Comparison of ENCODE assay signal across 8 mouse cellular contexts in the genomic region with DNA sequence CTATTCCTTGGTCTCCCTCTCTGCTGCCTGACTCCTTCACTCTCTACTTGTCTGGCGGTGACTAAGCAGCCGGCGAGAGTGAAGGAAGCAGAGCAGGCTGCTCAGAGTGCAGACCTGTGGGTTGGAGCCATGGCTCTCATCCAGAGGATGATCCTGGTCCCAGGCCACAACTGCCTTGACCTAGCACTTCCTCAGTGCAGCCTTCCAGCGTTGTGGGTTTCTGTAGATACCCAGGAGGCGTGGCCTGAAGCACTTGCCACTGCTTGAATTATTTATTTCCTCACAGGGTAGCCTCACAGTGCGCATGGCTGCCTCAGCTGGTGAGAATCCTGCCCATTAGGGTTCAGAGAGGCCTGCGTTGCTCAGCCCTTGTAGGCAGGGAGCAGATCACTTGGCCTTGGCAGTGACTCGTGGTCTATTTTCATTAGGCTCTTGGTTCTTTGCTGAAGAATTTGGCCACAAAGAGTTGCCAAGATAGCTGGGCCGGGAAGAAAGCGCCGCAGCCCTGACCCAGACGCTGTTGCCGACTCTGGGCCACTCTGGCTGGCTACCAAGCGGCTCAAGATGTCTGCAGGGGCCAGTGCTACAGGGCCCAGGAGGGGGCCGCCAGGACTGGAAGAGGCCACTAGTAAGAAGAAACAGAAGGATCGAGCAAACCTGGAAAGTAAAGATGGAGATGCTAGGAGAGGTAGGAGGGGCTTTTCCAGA. TPM values are rescaled to one million over a fixed set of nuclear protein-coding genes. Genes with fewer than 3 reads are reported as not detected.
DNase-seq lines count a peak whose midpoint lies in the region; ATAC-seq and TF ChIP-seq lines count a peak whose summit lies in the region.

No protein-coding gene starts in this region.

- no peaks in the 10 kb centered on the region for H3K27me3 ChIP-seq in forebrain, embryonic 16.5 days (replicated peaks; ENCODE audit: control insufficient read depth, insufficient read depth, low read length)
- H3K27me3 ChIP-seq in intestine, postnatal 0 days (replicated peaks; ENCODE audit: control insufficient read depth, insufficient read depth, low read length): no peaks in the 10 kb centered on the region

- no peak overlapping the region for H3K9ac ChIP-seq in forebrain, embryonic 16.5 days (replicated peaks; ENCODE audit: low read depth, low read length)
- no peak overlapping the region for H3K9ac ChIP-seq in intestine, postnatal 0 days (ENCODE audit: low read depth, low read length)

- ATAC-seq in forebrain, embryonic 16.5 days: no peak
- ATAC-seq in intestine, postnatal 0 days: no peak
- peak; percentile 63 for ATAC-seq in megakaryocyte progenitor cell, adult 5-6 weeks (replicated peaks; ENCODE audit: poor library complexity)

- DNase-seq in gastrocnemius, adult 2 months: peak; percentile 76
- no peak for DNase-seq in gastrocnemius, postnatal 4 days (ENCODE audit: low spot score in 2 of 2)
- DNase-seq in adrenal gland, adult 18-20 months (ENCODE audit: low spot score in 2 of 2): peak; percentile 63
- no peak for DNase-seq in left cerebral cortex, postnatal 36 days (ENCODE audit: low spot score in 2 of 2)
- DNase-seq in urinary bladder, postnatal 10 days (ENCODE audit: low spot score): no peak

- 87% methylated on average over 16 of the region's 16 CpGs for WGBS in forebrain, embryonic 16.5 days
- 71% methylated on average over 16 of the region's 16 CpGs for WGBS in intestine, postnatal 0 days

- intact Hi-C loops in gastrocnemius, adult 2 months (cut with DNase I): no loop called here
- intact Hi-C loops in left cerebral cortex, postnatal 36 days (cut with DNase I): no loop called here

- H3K4me2 ChIP-seq in forebrain, embryonic 16.5 days (ENCODE audit: low read length): peak overlapping the region; percentile 69; the same call in 1 of the 2 replicates
- peak overlapping the region; percentile 83 for H3K4me2 ChIP-seq in intestine, postnatal 0 days (replicated peaks; ENCODE audit: low read depth)

- peaks cover 22% of the 10 kb centered on the region for H3K4me1 ChIP-seq in forebrain, embryonic 16.5 days (replicated peaks; ENCODE audit: control insufficient read depth, insufficient read depth, low read length)
- no peaks in the 10 kb centered on the region; the same call in 1 of the 2 replicates for H3K4me1 ChIP-seq in intestine, postnatal 0 days (replicated peaks; ENCODE audit: control insufficient read depth, insufficient read depth, low read length)

- H3K4me3 ChIP-seq in gastrocnemius, adult 2 months: peak overlapping the region; percentile 93
- H3K4me3 ChIP-seq in forebrain, embryonic 16.5 days (replicated peaks; ENCODE audit: low read length): peak overlapping the region; percentile 75; the same call in 1 of the 2 replicates
- no peak overlapping the region for H3K4me3 ChIP-seq in intestine, postnatal 0 days (ENCODE audit: low read depth, low read length)

- TF ChIP-seq CTCF in gastrocnemius, adult 2 months (IDR thresholded peaks at IDR 0.05): no peak
- TF ChIP-seq CTCF in intestine, postnatal 0 days (IDR thresholded peaks at IDR 0.05; ENCODE audit: low read depth): no peak

- H3K9me3 ChIP-seq in forebrain, embryonic 16.5 days (ENCODE audit: control insufficient read depth, low read length): no peaks in the 10 kb centered on the region
- no peaks in the 10 kb centered on the region for H3K9me3 ChIP-seq in intestine, postnatal 0 days (ENCODE audit: control insufficient read depth)

- H3K36me3 ChIP-seq in forebrain, embryonic 16.5 days (ENCODE audit: control insufficient read depth, insufficient read depth): peaks cover 38% of the 10 kb centered on the region
- peaks cover 65% of the 10 kb centered on the region for H3K36me3 ChIP-seq in intestine, postnatal 0 days (ENCODE audit: control insufficient read depth, insufficient read depth)

- peak overlapping the region; percentile 97 for H3K27ac ChIP-seq in gastrocnemius, adult 2 months
- H3K27ac ChIP-seq in forebrain, embryonic 16.5 days (ENCODE audit: low read length): no peak overlapping the region
- peak overlapping the region; percentile 0; the same call in 1 of the 2 replicates for H3K27ac ChIP-seq in intestine, postnatal 0 days (ENCODE audit: low read depth, low read length)

RNA-seq across cellular contexts. Expression of gene Usp19, which starts 1.8 kb away (rescaled TPM):
- 100 to 1,000 TPM; 124 TPM for total RNA-seq in gastrocnemius, adult 2 months (2021)
- 100 to 1,000 TPM; 107 to 126 TPM for total RNA-seq in gastrocnemius, postnatal 4 days (2021)
- total RNA-seq in adrenal gland, adult 18-20 months (2021): 100 to 1,000 TPM; 172 to 248 TPM
- 85.9 and 91.5 TPM in 2 replicates for polyA plus RNA-seq in forebrain, embryonic 16.5 days (2015; fragmentation: Nextera tagmentation; extraction: Ambion mirVana)
- 17.2 and 17.6 TPM in 2 replicates for polyA plus RNA-seq in intestine, postnatal 0 days (2015; fragmentation: Nextera tagmentation; extraction: Ambion mirVana)
- 33.4 and 36.1 TPM in 2 replicates for total RNA-seq in megakaryocyte progenitor cell, adult 5-6 weeks (2015)
- total RNA-seq in megakaryocyte progenitor cell, adult 5-6 weeks (2017): 38.0 and 47.0 TPM in 2 replicates
- total RNA-seq in left cerebral cortex, postnatal 36 days (2021): 100 to 1,000 TPM; 124 to 154 TPM

RNA-seq across cellular contexts. Expression of gene Lamb2, which starts 12.7 kb away (rescaled TPM):
- total RNA-seq in gastrocnemius, adult 2 months (2021): 100 to 1,000 TPM; 104 to 171 TPM
- 100 to 1,000 TPM; 180 to 191 TPM for total RNA-seq in gastrocnemius, postnatal 4 days (2021)
- total RNA-seq in adrenal gland, adult 18-20 months (2021): 100 to 1,000 TPM; 107 to 134 TPM
- 17.6 and 23.4 TPM in 2 replicates for polyA plus RNA-seq in forebrain, embryonic 16.5 days (2015; fragmentation: Nextera tagmentation; extraction: Ambion mirVana)
- polyA plus RNA-seq in intestine, postnatal 0 days (2015; fragmentation: Nextera tagmentation; extraction: Ambion mirVana): 8.9 and 10.1 TPM in 2 replicates
- 0.05 and 0.32 TPM in 2 replicates for total RNA-seq in megakaryocyte progenitor cell, adult 5-6 weeks (2015)
- total RNA-seq in megakaryocyte progenitor cell, adult 5-6 weeks (2017): 0.08 TPM in 1 of 2 replicates, not detected in the other
- 10 to 100 TPM; 22.8 to 43.1 TPM for total RNA-seq in left cerebral cortex, postnatal 36 days (2021)

RNA-seq across cellular contexts. Expression of gene Qars, which starts 15.3 kb away (rescaled TPM):
- total RNA-seq in gastrocnemius, adult 2 months (2021): 10 to 100 TPM; 75.4 to 80.6 TPM
- total RNA-seq in gastrocnemius, postnatal 4 days (2021): 10 to 100 TPM; 93.1 to 96.0 TPM
- 100 to 1,000 TPM; 144 to 180 TPM for total RNA-seq in adrenal gland, adult 18-20 months (2021)
- polyA plus RNA-seq in forebrain, embryonic 16.5 days (2015; fragmentation: Nextera tagmentation; extraction: Ambion mirVana): 69.1 and 71.5 TPM in 2 replicates
- 66.4 and 74.7 TPM in 2 replicates for polyA plus RNA-seq in intestine, postnatal 0 days (2015; fragmentation: Nextera tagmentation; extraction: Ambion mirVana)
- 177 and 194 TPM in 2 replicates for total RNA-seq in megakaryocyte progenitor cell, adult 5-6 weeks (2015)
- total RNA-seq in megakaryocyte progenitor cell, adult 5-6 weeks (2017): 184 and 188 TPM in 2 replicates
- 10 to 100 TPM; 73.6 to 76.9 TPM for total RNA-seq in left cerebral cortex, postnatal 36 days (2021)

RNA-seq across cellular contexts. Expression of gene Qrich1, which starts 24.4 kb away (rescaled TPM):
- 10 to 100 TPM; 53.3 to 58.9 TPM for total RNA-seq in gastrocnemius, adult 2 months (2021)
- total RNA-seq in gastrocnemius, postnatal 4 days (2021): 100 to 1,000 TPM; 109 to 123 TPM
- 100 to 1,000 TPM in 1 of 2 experiments, 10 to 100 TPM in 1; 91.5 to 107 TPM for total RNA-seq in adrenal gland, adult 18-20 months (2021)
- 152 and 164 TPM in 2 replicates for polyA plus RNA-seq in forebrain, embryonic 16.5 days (2015; fragmentation: Nextera tagmentation; extraction: Ambion mirVana)
- polyA plus RNA-seq in intestine, postnatal 0 days (2015; fragmentation: Nextera tagmentation; extraction: Ambion mirVana): 46.8 and 48.7 TPM in 2 replicates
- total RNA-seq in megakaryocyte progenitor cell, adult 5-6 weeks (2015): 92.3 and 107 TPM in 2 replicates
- total RNA-seq in megakaryocyte progenitor cell, adult 5-6 weeks (2017): 133 and 134 TPM in 2 replicates
- total RNA-seq in left cerebral cortex, postnatal 36 days (2021): 100 to 1,000 TPM; 135 to 149 TPM

RNA-seq across cellular contexts. Expression of gene Klhdc8b, which starts 30.8 kb away (rescaled TPM):
- total RNA-seq in gastrocnemius, adult 2 months (2021): 1 to 10 TPM; 1.7 to 2.5 TPM
- 10 to 100 TPM; 13.4 to 15.3 TPM for total RNA-seq in gastrocnemius, postnatal 4 days (2021)
- total RNA-seq in adrenal gland, adult 18-20 months (2021): 10 to 100 TPM; 20.4 to 22.3 TPM
- 42.6 and 55.6 TPM in 2 replicates for polyA plus RNA-seq in forebrain, embryonic 16.5 days (2015; fragmentation: Nextera tagmentation; extraction: Ambion mirVana)
- polyA plus RNA-seq in intestine, postnatal 0 days (2015; fragmentation: Nextera tagmentation; extraction: Ambion mirVana): 24.2 and 24.8 TPM in 2 replicates
- 0.46 and 1.1 TPM in 2 replicates for total RNA-seq in megakaryocyte progenitor cell, adult 5-6 weeks (2015)
- 4.1 and 8.1 TPM in 2 replicates for total RNA-seq in megakaryocyte progenitor cell, adult 5-6 weeks (2017)
- total RNA-seq in left cerebral cortex, postnatal 36 days (2021): 10 to 100 TPM; 31.1 to 33.9 TPM

Comparison
In these comparisons a context has a peak if more than half of its experiments do, and no peak if none do; other contexts are left out.
1. DNase-seq: peak in gastrocnemius, adult 2 months (single experiment) and adrenal gland, adult 18-20 months (2 of 2); none in gastrocnemius, postnatal 4 days (0 of 2), left cerebral cortex, postnatal 36 days (0 of 2) and urinary bladder, postnatal 10 days (single experiment).
2. RNA of gene Lamb2, which starts 12.7 kb away (total RNA-seq): 180 to 191 TPM in gastrocnemius, postnatal 4 days, 104 to 171 TPM in gastrocnemius, adult 2 months, 107 to 134 TPM in adrenal gland, adult 18-20 months and 22.8 to 43.1 TPM in left cerebral cortex, postnatal 36 days; 0.05 to 0.32 TPM in megakaryocyte progenitor cell, adult 5-6 weeks; every median in the first group is over 10 times any median in the second.